Mouse (Mus musculus): ENCODE measurements around the gene Ror1.

DNA sequence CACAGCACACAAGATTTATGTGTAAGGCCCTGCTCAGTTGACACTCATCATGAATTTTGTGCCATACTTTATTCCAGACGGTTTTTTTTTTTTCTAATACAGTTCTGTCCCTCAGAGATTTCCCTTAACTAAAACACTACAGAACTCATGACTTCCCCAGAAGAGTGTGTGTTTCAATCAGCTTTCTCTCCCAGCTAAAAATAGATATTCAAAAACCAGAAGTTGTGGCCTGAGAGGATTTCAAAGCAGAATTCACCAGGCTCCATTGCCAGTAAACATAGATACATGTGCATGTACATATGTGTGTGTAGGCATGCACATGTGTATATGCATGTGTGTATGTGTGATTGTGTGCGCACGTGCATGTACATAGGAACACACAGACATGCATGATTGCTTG is 252.2 kb downstream of the Ror1 start:
- no peak for TF ChIP-seq CTCF (IDR thresholded peaks at IDR 0.05; ENCODE audit: low read depth)
- TF ChIP-seq EP300 (optimal IDR thresholded peaks at IDR 0.05): no peak

Data from stomach, postnatal 0 days (tissue).